Mouse (Mus musculus) limb, embryonic 11.5 days (tissue): Measurements from ENCODE around the gene Gli3. TPM values are rescaled to one million over a fixed set of nuclear protein-coding genes. Genes with fewer than 3 reads are reported as not detected.

Source experiments
- ATAC-seq: fragments of 200-750 bp; cut with Nextera tagmentation; 2 replicates; pipeline ENCODE4 v1.8.0; 2017; ENCODE audit warnings: low read depth; ENCODE audit not compliant: insufficient number of reproducible peaks, low FRiP score, low TSS enrichment
- DNase-seq: peaks from one replicate; pipeline ENCODE4 v3.0.0-alpha.2; 2015; ENCODE audit warnings: low spot score
- H3K27ac ChIP-seq: fragments of 300-500 bp; sonication (generic); replicated peaks from 2 replicates; pipeline ENCODE4 v1.5.1; 2014; ENCODE audit warnings: low read depth, mild to moderate bottlenecking, low read length
- H3K27me3 ChIP-seq: fragments of 300-500 bp; sonication (generic); 2 replicates; pipeline ENCODE4 v1.6.1; 2014; ENCODE audit warnings: mild to moderate bottlenecking, low read length, mixed read lengths; ENCODE audit not compliant: control insufficient read depth, insufficient read depth
- H3K36me3 ChIP-seq: fragments of 300-500 bp; sonication (generic); 2 replicates; pipeline ENCODE4 v1.6.1; 2014; ENCODE audit warnings: mild to moderate bottlenecking, low read length, moderate library complexity, mixed read lengths; ENCODE audit not compliant: control insufficient read depth, insufficient read depth
- H3K4me1 ChIP-seq: fragments of 300-500 bp; sonication (generic); 2 replicates; pipeline ENCODE4 v1.6.1; 2014; ENCODE audit warnings: low read length, mixed read lengths; ENCODE audit not compliant: control insufficient read depth, insufficient read depth
- H3K4me2 ChIP-seq: fragments of 300-500 bp; sonication (generic); 2 replicates; pipeline ENCODE4 v1.6.1; 2014; ENCODE audit warnings: low read depth, mild to moderate bottlenecking, moderate library complexity; ENCODE audit not compliant: severe bottlenecking
- H3K4me3 ChIP-seq: fragments of 300-500 bp; sonication (generic); 2 replicates; pipeline ENCODE4 v1.5.1; 2014; ENCODE audit warnings: low read depth, low read length
- H3K9ac ChIP-seq: fragments of 300-500 bp; sonication (generic); 2 replicates; pipeline ENCODE4 v1.6.1; 2014; ENCODE audit warnings: mild to moderate bottlenecking, low read length
- H3K9me3 ChIP-seq: fragments of 300-500 bp; sonication (generic); 2 replicates; pipeline ENCODE4 v1.6.1; 2016; ENCODE audit warnings: low read length; ENCODE audit not compliant: control insufficient read depth
- WGBS: fragments of 180-500 bp; shearing (Covaris S2); extraction: QIAGEN DNeasy Blood & Tissue Kit; methylation state at CpG from one replicate; pipeline ENCODE4 v1.1.7; 2014; 5-methylcytosine and 5-hydroxymethylcytosine counted together
- polyA plus RNA-seq: library from polyadenylated mRNA; unstranded; fragments of >200 nt; fragmentation: Nextera tagmentation; extraction: Ambion mirVana; gene quantifications from 2 replicates; pipeline ENCODE4 v1.2.1, GENCODE M21; 2014

The Gli3 gene
- polyA plus RNA-seq, 1 experiment from 2014 or later, result 41.5 TPM

- H3K9me3 ChIP-seq, result no peaks in the 10 kb centered on the region
- no peaks in the 10 kb centered on the region for H3K27me3 ChIP-seq
- H3K4me2 ChIP-seq, result no peak overlapping the region
- DNase-seq, result no peak
- WGBS, result 49% methylated on average over 5 of the region's 5 CpGs
- H3K27ac ChIP-seq, result no peak overlapping the region
- ATAC-seq, result no peak
- H3K9ac ChIP-seq, result no peak overlapping the region
- H3K36me3 ChIP-seq, result no peaks in the 10 kb centered on the region
- peaks cover 9% of the 10 kb centered on the region; the same call in 1 of the 2 replicates for H3K4me1 ChIP-seq
- no peak overlapping the region for H3K4me3 ChIP-seq
Measured at GRCm38 (mm10) chr13:15457841-15458240, 5.2 kb upstream of the Gli3 start.

- H3K4me1 ChIP-seq, result peaks cover 16% of the 10 kb centered on the region; the same call in 1 of the 2 replicates
- H3K27me3 ChIP-seq, result no peaks in the 10 kb centered on the region
- peak overlapping the region; percentile 98 for H3K9ac ChIP-seq
- no peaks in the 10 kb centered on the region for H3K9me3 ChIP-seq
- WGBS, result 18% methylated on average over 7 of the region's 7 CpGs
- H3K4me2 ChIP-seq, result peak overlapping the region; percentile 66
- peak overlapping the region; percentile 100; the same call in 1 of the 2 replicates for H3K27ac ChIP-seq
- ATAC-seq (no peak), DNase-seq (no peak)
- no peaks in the 10 kb centered on the region for H3K36me3 ChIP-seq
- H3K4me3 ChIP-seq, result peak overlapping the region; percentile 95
Measured at GRCm38 (mm10) chr13:15461926-15462325, 1.1 kb upstream of the Gli3 start.

GRCm38 (mm10) chr13:15463492-15464080, 551 bp downstream of the Gli3 start:
- peaks cover 25% of the 10 kb centered on the region; the same call in 1 of the 2 replicates for H3K4me1 ChIP-seq
- ATAC-seq (peak; percentile 88), DNase-seq (peak; percentile 87)
- no peaks in the 10 kb centered on the region for H3K27me3 ChIP-seq
- H3K36me3 ChIP-seq, result no peaks in the 10 kb centered on the region
- H3K9ac ChIP-seq, result peak overlapping the region; percentile 98
- peak overlapping the region; percentile 95 for H3K4me3 ChIP-seq
- H3K27ac ChIP-seq, result peak overlapping the region; percentile 100
- no peaks in the 10 kb centered on the region for H3K9me3 ChIP-seq
- under 1% methylated on average over 55 of the region's 70 CpGs for WGBS
- peak overlapping the region; percentile 66 for H3K4me2 ChIP-seq

GRCm38 (mm10) chr13:15464081-15464526, 1.1 kb downstream of the Gli3 start:
- Histone ChIP-seq H3K9ac (peak overlapping the region; percentile 98), H3K27ac (peak overlapping the region; percentile 100), H3K36me3 (no peaks in the 10 kb centered on the region), H3K4me1 (peaks cover 27% of the 10 kb centered on the region), H3K4me3 (peak overlapping the region; percentile 95), H3K9me3 (no peaks in the 10 kb centered on the region), H3K27me3 (no peaks in the 10 kb centered on the region), H3K4me2 (peak overlapping the region; percentile 66)
- ATAC-seq (no peak), DNase-seq (peak; percentile 76)
- WGBS, result under 1% methylated on average over 51 of the region's 51 CpGs

- Histone ChIP-seq H3K4me2 (peak overlapping the region; percentile 66), H3K27ac (peak overlapping the region; percentile 100), H3K4me1 (peaks cover 34% of the 10 kb centered on the region), H3K9me3 (no peaks in the 10 kb centered on the region), H3K4me3 (peak overlapping the region; percentile 95), H3K9ac (peak overlapping the region; percentile 98), H3K27me3 (no peaks in the 10 kb centered on the region), H3K36me3 (no peaks in the 10 kb centered on the region)
- ATAC-seq, result no peak
- peak; percentile 67 for DNase-seq
- under 1% methylated on average over 11 of the region's 11 CpGs for WGBS
Measured at GRCm38 (mm10) chr13:15464741-15465250, 1.8 kb downstream of the Gli3 start.

- 17% methylated on average over 6 of the region's 6 CpGs for WGBS
- H3K9ac ChIP-seq, result peak overlapping the region; percentile 5; the same call in 1 of the 2 replicates
- H3K27ac ChIP-seq, result 0 out of 2 replicates have a peak overlapping the region, but pooled peaks have one; percentile 30
- ATAC-seq (no peak), DNase-seq (no peak)
- peaks cover 37% of the 10 kb centered on the region for H3K4me1 ChIP-seq
- H3K27me3 ChIP-seq, result no peaks in the 10 kb centered on the region
- H3K36me3 ChIP-seq, result no peaks in the 10 kb centered on the region
- H3K4me3 ChIP-seq, result peak overlapping the region; percentile 24
- no peaks in the 10 kb centered on the region for H3K9me3 ChIP-seq
- peak overlapping the region; percentile 51 for H3K4me2 ChIP-seq
Measured at GRCm38 (mm10) chr13:15466496-15466895, 3.5 kb downstream of the Gli3 start.

GRCm38 (mm10) chr13:15467409-15467808, 4.4 kb downstream of the Gli3 start:
- Histone ChIP-seq H3K4me1 (peaks cover 29% of the 10 kb centered on the region), H3K4me3 (peak overlapping the region; percentile 7; the same call in 1 of the 2 replicates), H3K27ac (peak overlapping the region; percentile 68), H3K9ac (no peak overlapping the region), H3K36me3 (no peaks in the 10 kb centered on the region), H3K4me2 (peak overlapping the region; percentile 51), H3K27me3 (no peaks in the 10 kb centered on the region), H3K9me3 (no peaks in the 10 kb centered on the region)
- peak; percentile 42 for DNase-seq
- WGBS, result 9% methylated on average over 3 of the region's 3 CpGs
- ATAC-seq, result no peak

- ATAC-seq (no peak), DNase-seq (peak; percentile 43)
- Histone ChIP-seq H3K9me3 (no peaks in the 10 kb centered on the region), H3K4me1 (peaks cover 36% of the 10 kb centered on the region), H3K27ac (no peak overlapping the region), H3K4me3 (0 out of 2 replicates have a peak overlapping the region, but pooled peaks have one; percentile 3), H3K9ac (no peak overlapping the region), H3K27me3 (no peaks in the 10 kb centered on the region), H3K36me3 (no peaks in the 10 kb centered on the region), H3K4me2 (no peak overlapping the region; the same call in 1 of the 2 replicates)
- 6% methylated on average over 4 of the region's 4 CpGs for WGBS
Measured at GRCm38 (mm10) chr13:15468421-15468820, 5.4 kb downstream of the Gli3 start.
